Mouse (Mus musculus) C2C12 (cell line): ENCODE measurements at regions not wholly inside any gene's neighbourhood (a gene's known extent, or its start where the extent isn't known, plus 50 kb on each side); places are given as distances from the start of the nearest gene placed in this dataset.

Experiments used
- H3K27me3 ChIP-seq: one replicate; pipeline ENCODE4 v1.6.1; 2011; ENCODE audit not compliant: control insufficient read depth, insufficient read depth, insufficient read length
- H3K36me3 ChIP-seq: one replicate; pipeline ENCODE4 v1.6.1; 2011; ENCODE audit not compliant: control insufficient read depth, insufficient read depth
- H3K4me3 ChIP-seq: one replicate; pipeline ENCODE4 v1.5.1; 2011; ENCODE audit warnings: mild to moderate bottlenecking, control low read depth; ENCODE audit not compliant: poor library complexity, insufficient read depth, severe bottlenecking
- H3K79me2 ChIP-seq: one replicate; pipeline ENCODE4 v1.6.1; 2011; ENCODE audit not compliant: control insufficient read depth, insufficient read depth
- H3K79me3 ChIP-seq: one replicate; pipeline ENCODE4 v1.6.1; 2011; ENCODE audit warnings: low read depth, control low read depth
- H3ac ChIP-seq: one replicate; pipeline ENCODE3; 2011; ENCODE audit warnings: low read depth; ENCODE audit not compliant: control insufficient read depth, insufficient read length
- CEBPB ChIP-seq: IDR thresholded peaks from one replicate; pipeline ENCODE4 v1.6.1; 2011; ENCODE audit warnings: low read depth, mild to moderate bottlenecking, control low read depth, moderate library complexity
- CTCF ChIP-seq: IDR thresholded peaks from one replicate; pipeline ENCODE4 v1.5.1; 2011; ENCODE audit not compliant: control insufficient read depth, insufficient read depth, insufficient read length
- FOSL1 ChIP-seq: IDR thresholded peaks from one replicate; pipeline ENCODE4 v1.8.0; 2011; ENCODE audit warnings: mild to moderate bottlenecking, low read length; ENCODE audit not compliant: poor library complexity, insufficient read depth, severe bottlenecking
- MAX ChIP-seq: IDR thresholded peaks from one replicate; pipeline ENCODE4 v1.6.1; 2011; ENCODE audit warnings: mild to moderate bottlenecking, control low read depth
- MYOD1 ChIP-seq: IDR thresholded peaks from one replicate; pipeline ENCODE4 v1.6.1; 2011; ENCODE audit warnings: low read depth; ENCODE audit not compliant: control insufficient read depth, insufficient read length
- MYOG ChIP-seq: IDR thresholded peaks from one replicate; pipeline ENCODE4 v1.6.1; 2011; ENCODE audit not compliant: control insufficient read depth, insufficient read length; ENCODE audit errors: extremely low read depth
- USF1 ChIP-seq: IDR thresholded peaks from one replicate; pipeline ENCODE4 v1.6.1; 2011; ENCODE audit warnings: low read depth, mild to moderate bottlenecking, control low read depth, moderate library complexity

DNA sequence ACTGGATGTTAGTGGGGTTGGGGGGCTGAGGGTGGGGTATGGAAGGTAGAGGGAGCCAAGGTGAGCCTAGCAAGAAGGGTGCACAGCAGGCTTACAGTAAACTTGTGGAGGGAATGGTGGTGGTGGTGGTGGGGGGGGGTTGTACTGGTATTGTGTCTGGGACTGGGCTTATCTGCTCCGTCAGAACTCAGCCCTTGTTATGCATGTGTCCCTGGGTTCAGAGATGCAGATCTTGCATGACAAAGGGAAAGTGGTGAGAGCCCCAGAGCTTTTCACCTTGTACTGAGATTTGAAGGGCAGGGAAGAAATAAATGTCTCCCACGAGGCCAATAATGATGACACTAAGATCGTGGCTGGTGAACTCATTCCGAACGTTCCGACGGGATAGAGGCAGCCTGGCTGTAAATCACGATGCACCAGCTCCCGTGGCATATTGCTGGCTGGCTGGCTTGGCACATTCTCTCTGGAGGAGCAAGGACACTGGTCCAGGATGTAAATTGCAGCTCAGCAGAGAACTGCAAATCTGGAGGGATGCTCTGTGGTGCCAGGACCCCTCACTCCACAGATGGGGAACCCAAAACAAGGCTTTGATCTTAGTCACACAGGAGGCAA, 94.1 kb downstream of the Nmur2 start:
- TF ChIP-seq CEBPB: no peak
- no peak for TF ChIP-seq USF1
- TF ChIP-seq FOSL1: no peak
- TF ChIP-seq MYOD1: no peak
- no peak for TF ChIP-seq CTCF
- no peak for TF ChIP-seq MAX
- TF ChIP-seq MYOG: no peak
- Histone ChIP-seq H3ac (no peak overlapping the region), H3K4me3 (no peak overlapping the region), H3K27me3 (no peaks in the 10 kb centered on the region), H3K36me3 (no peaks in the 10 kb centered on the region), H3K79me3 (no peaks in the 10 kb centered on the region), H3K79me2 (no peaks in the 10 kb centered on the region)

DNA sequence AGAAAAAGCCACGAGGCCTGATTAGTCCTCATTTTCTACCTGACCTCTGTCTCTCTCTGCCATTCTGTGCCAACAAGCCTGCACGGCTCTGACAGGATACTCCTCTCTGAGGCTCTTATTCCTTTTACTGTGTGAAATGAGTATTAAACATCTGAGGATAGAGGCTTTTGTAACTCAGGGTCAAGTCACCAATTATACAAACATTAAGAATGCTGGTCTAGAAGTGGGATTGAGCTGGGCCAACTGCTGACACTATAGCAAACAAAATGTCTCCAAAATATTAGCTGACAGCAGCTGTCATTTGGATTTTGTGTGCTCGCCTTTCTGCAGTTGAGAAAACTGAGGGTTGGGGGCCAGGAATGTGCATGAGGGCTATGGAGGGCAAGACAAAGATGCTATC, 94.8 kb downstream of the Nmur2 start:
- H3ac ChIP-seq: no peak overlapping the region
- H3K4me3 ChIP-seq: no peak overlapping the region
- TF ChIP-seq CTCF (no peak), MYOD1 (no peak)
- H3K79me2 ChIP-seq: no peaks in the 10 kb centered on the region
- H3K27me3 ChIP-seq: no peaks in the 10 kb centered on the region
- no peaks in the 10 kb centered on the region for H3K36me3 ChIP-seq
- no peaks in the 10 kb centered on the region for H3K79me3 ChIP-seq

- no peaks in the 10 kb centered on the region for H3K79me3 ChIP-seq
- no peaks in the 10 kb centered on the region for H3K27me3 ChIP-seq
- H3K79me2 ChIP-seq: no peaks in the 10 kb centered on the region
- H3K4me3 ChIP-seq: no peak overlapping the region
- H3K36me3 ChIP-seq: no peaks in the 10 kb centered on the region
- no peak overlapping the region for H3ac ChIP-seq
- TF ChIP-seq CTCF (no peak), USF1 (no peak), MAX (no peak), FOSL1 (no peak), CEBPB (no peak)
Measured at GRCm38 (mm10) chr11:55939983-55940382, 100.8 kb downstream of the Nmur2 start.

GRCm38 (mm10) chr11:55926366-55926765, 114.4 kb downstream of the Nmur2 start:
- Histone ChIP-seq H3K79me3 (no peaks in the 10 kb centered on the region), H3K36me3 (no peaks in the 10 kb centered on the region), H3ac (no peak overlapping the region), H3K79me2 (no peaks in the 10 kb centered on the region), H3K27me3 (no peaks in the 10 kb centered on the region), H3K4me3 (no peak overlapping the region)
- TF ChIP-seq MYOG (no peak), MYOD1 (no peak)

GRCm38 (mm10) chr11:55919066-55919465, 121.7 kb downstream of the Nmur2 start:
- TF ChIP-seq MYOD1 (no peak), MAX (no peak), CEBPB (no peak), CTCF (no peak), MYOG (no peak), USF1 (no peak), FOSL1 (no peak)

GRCm38 (mm10) chr11:55918411-55918810, 122.4 kb downstream of the Nmur2 start:
- Histone ChIP-seq H3K79me3 (no peaks in the 10 kb centered on the region), H3K27me3 (no peaks in the 10 kb centered on the region), H3K4me3 (no peak overlapping the region), H3ac (no peak overlapping the region), H3K36me3 (no peaks in the 10 kb centered on the region), H3K79me2 (no peaks in the 10 kb centered on the region)
- no peak for TF ChIP-seq CEBPB
- TF ChIP-seq MAX: no peak
- no peak for TF ChIP-seq USF1
- no peak for TF ChIP-seq MYOG
- TF ChIP-seq CTCF: no peak
- TF ChIP-seq MYOD1: no peak
- TF ChIP-seq FOSL1: no peak

More at GRCm38 (mm10) chr11:55919066-55919465, 121.7 kb downstream of the Nmur2 start:
- Histone ChIP-seq H3K79me2 (no peaks in the 10 kb centered on the region), H3K27me3 (no peaks in the 10 kb centered on the region), H3ac (no peak overlapping the region), H3K36me3 (no peaks in the 10 kb centered on the region), H3K4me3 (no peak overlapping the region), H3K79me3 (no peaks in the 10 kb centered on the region)
